Mouse (Mus musculus): ENCODE measurements at regions not wholly inside any gene's neighbourhood (a gene's known extent, or its start where the extent isn't known, plus 50 kb on each side); places are given as distances from the start of the nearest gene placed in this dataset.

- WGBS = 58% methylated on average over 4 of the region's 4 CpGs
- no peaks in the 10 kb centered on the region for H3K36me3 ChIP-seq (ENCODE audit: control insufficient read depth, insufficient read depth, low read length)
- TF ChIP-seq POLR2A (IDR thresholded peaks at IDR 0.05; ENCODE audit: low read depth, low read length) (no peak), CTCF (IDR thresholded peaks at IDR 0.05; ENCODE audit: extremely low read depth, insufficient read length, insufficient replicate concordance, low read depth, low read length) (no peak)
- no peaks in the 10 kb centered on the region for H3K27me3 ChIP-seq (ENCODE audit: control insufficient read depth, insufficient read depth, low read length)
- no peaks in the 10 kb centered on the region for H3K4me1 ChIP-seq (ENCODE audit: control insufficient read depth, insufficient read depth, insufficient read length, low read length)
- H3K4me3 ChIP-seq (ENCODE audit: low read depth, low read length) = no peak overlapping the region
- no peak overlapping the region for H3K27ac ChIP-seq (ENCODE audit: insufficient read depth, low read depth, low read length)
Measured at GRCm38 (mm10) chr12:112235841-112236240, 89.8 kb downstream of the Kif26a start.

GRCm38 (mm10) chr12:112237061-112237490, 91.1 kb downstream of the Kif26a start:
- Histone ChIP-seq H3K4me3 (ENCODE audit: low read depth, low read length) (no peak overlapping the region), H3K27me3 (ENCODE audit: control insufficient read depth, insufficient read depth, low read length) (no peaks in the 10 kb centered on the region), H3K36me3 (ENCODE audit: control insufficient read depth, insufficient read depth, low read length) (no peaks in the 10 kb centered on the region), H3K4me1 (ENCODE audit: control insufficient read depth, insufficient read depth, insufficient read length, low read length) (no peaks in the 10 kb centered on the region), H3K27ac (ENCODE audit: insufficient read depth, low read depth, low read length) (no peak overlapping the region)
- 42% methylated on average over 13 of the region's 13 CpGs for WGBS
- no peak for TF ChIP-seq CTCF (IDR thresholded peaks at IDR 0.05; ENCODE audit: extremely low read depth, insufficient read length, insufficient replicate concordance, low read depth, low read length)
- no peak for TF ChIP-seq POLR2A (IDR thresholded peaks at IDR 0.05; ENCODE audit: low read depth, low read length)

- Histone ChIP-seq H3K27me3 (ENCODE audit: control insufficient read depth, insufficient read depth, low read length) (no peaks in the 10 kb centered on the region), H3K27ac (ENCODE audit: insufficient read depth, low read depth, low read length) (no peak overlapping the region)
- TF ChIP-seq POLR2A (IDR thresholded peaks at IDR 0.05; ENCODE audit: low read depth, low read length) (no peak), CTCF (IDR thresholded peaks at IDR 0.05; ENCODE audit: extremely low read depth, insufficient read length, insufficient replicate concordance, low read depth, low read length) (no peak)
Measured at GRCm38 (mm10) chr12:112238834-112239233, 92.8 kb downstream of the Kif26a start.

GRCm38 (mm10) chr12:112241740-112242171, 95.7 kb downstream of the Kif26a start:
- 23% methylated on average over 3 of the region's 3 CpGs for WGBS
- no peak overlapping the region for H3K27ac ChIP-seq (ENCODE audit: insufficient read depth, low read depth, low read length)
- H3K4me1 ChIP-seq (ENCODE audit: control insufficient read depth, insufficient read depth, insufficient read length, low read length) = no peaks in the 10 kb centered on the region
- H3K36me3 ChIP-seq (ENCODE audit: control insufficient read depth, insufficient read depth, low read length) = no peaks in the 10 kb centered on the region
- H3K27me3 ChIP-seq (ENCODE audit: control insufficient read depth, insufficient read depth, low read length) = no peaks in the 10 kb centered on the region
- no peak overlapping the region for H3K4me3 ChIP-seq (ENCODE audit: low read depth, low read length)
- TF ChIP-seq CTCF (IDR thresholded peaks at IDR 0.05; ENCODE audit: extremely low read depth, insufficient read length, insufficient replicate concordance, low read depth, low read length) (no peak), POLR2A (IDR thresholded peaks at IDR 0.05; ENCODE audit: low read depth, low read length) (no peak)

More at GRCm38 (mm10) chr12:112238834-112239233, 92.8 kb downstream of the Kif26a start:
- 43% methylated on average over 7 of the region's 7 CpGs for WGBS
- Histone ChIP-seq H3K4me1 (ENCODE audit: control insufficient read depth, insufficient read depth, insufficient read length, low read length) (no peaks in the 10 kb centered on the region), H3K4me3 (ENCODE audit: low read depth, low read length) (no peak overlapping the region), H3K36me3 (ENCODE audit: control insufficient read depth, insufficient read depth, low read length) (no peaks in the 10 kb centered on the region)

GRCm38 (mm10) chr12:112243231-112243630, 97.2 kb downstream of the Kif26a start:
- no peaks in the 10 kb centered on the region for H3K27me3 ChIP-seq (ENCODE audit: control insufficient read depth, insufficient read depth, low read length)
- TF ChIP-seq POLR2A (IDR thresholded peaks at IDR 0.05; ENCODE audit: low read depth, low read length) = no peak
- TF ChIP-seq CTCF (IDR thresholded peaks at IDR 0.05; ENCODE audit: extremely low read depth, insufficient read length, insufficient replicate concordance, low read depth, low read length) = no peak
- H3K27ac ChIP-seq (ENCODE audit: insufficient read depth, low read depth, low read length) = no peak overlapping the region
- H3K4me3 ChIP-seq (ENCODE audit: low read depth, low read length) = no peak overlapping the region
- no peaks in the 10 kb centered on the region for H3K4me1 ChIP-seq (ENCODE audit: control insufficient read depth, insufficient read depth, insufficient read length, low read length)
- no peaks in the 10 kb centered on the region for H3K36me3 ChIP-seq (ENCODE audit: control insufficient read depth, insufficient read depth, low read length)
- WGBS = 77% methylated on average over 5 of the region's 5 CpGs

GRCm38 (mm10) chr12:112250894-112251293, 104.9 kb downstream of the Kif26a start:
- Histone ChIP-seq H3K27me3 (ENCODE audit: control insufficient read depth, insufficient read depth, low read length) (no peaks in the 10 kb centered on the region), H3K36me3 (ENCODE audit: control insufficient read depth, insufficient read depth, low read length) (no peaks in the 10 kb centered on the region), H3K4me3 (ENCODE audit: low read depth, low read length) (no peak overlapping the region), H3K27ac (ENCODE audit: insufficient read depth, low read depth, low read length) (no peak overlapping the region), H3K4me1 (ENCODE audit: control insufficient read depth, insufficient read depth, insufficient read length, low read length) (no peaks in the 10 kb centered on the region)
- TF ChIP-seq POLR2A (IDR thresholded peaks at IDR 0.05; ENCODE audit: low read depth, low read length) (no peak), CTCF (IDR thresholded peaks at IDR 0.05; ENCODE audit: extremely low read depth, insufficient read length, insufficient replicate concordance, low read depth, low read length) (no peak)
- WGBS = 75% methylated on average over 8 of the region's 8 CpGs

- no peak overlapping the region for H3K27ac ChIP-seq (ENCODE audit: insufficient read depth, low read depth, low read length)
- no peaks in the 10 kb centered on the region for H3K36me3 ChIP-seq (ENCODE audit: control insufficient read depth, insufficient read depth, low read length)
- WGBS = 77% methylated on average over 10 of the region's 10 CpGs
- H3K27me3 ChIP-seq (ENCODE audit: control insufficient read depth, insufficient read depth, low read length) = no peaks in the 10 kb centered on the region
- no peak overlapping the region for H3K4me3 ChIP-seq (ENCODE audit: low read depth, low read length)
- no peaks in the 10 kb centered on the region for H3K4me1 ChIP-seq (ENCODE audit: control insufficient read depth, insufficient read depth, insufficient read length, low read length)
- TF ChIP-seq CTCF (IDR thresholded peaks at IDR 0.05; ENCODE audit: extremely low read depth, insufficient read length, insufficient replicate concordance, low read depth, low read length) = no peak
- no peak for TF ChIP-seq POLR2A (IDR thresholded peaks at IDR 0.05; ENCODE audit: low read depth, low read length)
Measured at GRCm38 (mm10) chr12:112253461-112253860, 107.5 kb downstream of the Kif26a start.
